Mouse (Mus musculus) embryo, embryonic 9.5 days (tissue): Measurements from ENCODE around the gene Tbx10.
"Not testable (repeated sequence)": the region's sequence is repeated elsewhere in the genome, so short reads cannot be mapped to it uniquely, and the experiment has no call there.

Source experiments
- DNase-seq: peaks from one replicate; pipeline ENCODE4 v3.0.0-alpha.2; 2017; ENCODE audit errors: extremely low spot score

Gene Tbx10

GRCm38 (mm10) chr19:4003641-4004040 lies 11.1 kb downstream of the Tbx10 start:
- DNase-seq = no peak

GRCm38 (mm10) chr19:4004331-4004730 lies 11.8 kb downstream of the Tbx10 start:
- no peak for DNase-seq

- DNase-seq = no peak
Measured at GRCm38 (mm10) chr19:4005091-4005490, 12.5 kb downstream of the Tbx10 start.

- no peak for DNase-seq
Measured at GRCm38 (mm10) chr19:4005971-4006370, 13.4 kb downstream of the Tbx10 start.

- no peak for DNase-seq
Measured at GRCm38 (mm10) chr19:4011086-4011485, 18.5 kb downstream of the Tbx10 start.

GRCm38 (mm10) chr19:4012432-4013022 lies 20.0 kb downstream of the Tbx10 start, which contains the start of gene Ndufv1:
Gene Ndufv1 (minus strand): TSS chr19:4012806.
- peak; percentile 95 for DNase-seq

- DNase-seq = no peak
Measured at GRCm38 (mm10) chr19:4013066-4013465, 20.5 kb downstream of the Tbx10 start.

- no peak for DNase-seq
Measured at GRCm38 (mm10) chr19:4014802-4015201, 22.2 kb downstream of the Tbx10 start.

- no peak for DNase-seq
Measured at GRCm38 (mm10) chr19:4015635-4016034, 23.1 kb downstream of the Tbx10 start.

GRCm38 (mm10) chr19:4017921-4018587 lies 25.5 kb downstream of the Tbx10 start:
- no peak for DNase-seq

GRCm38 (mm10) chr19:4018743-4019583 lies 26.4 kb downstream of the Tbx10 start:
- peak; percentile 77 for DNase-seq

- DNase-seq = no peak
Measured at GRCm38 (mm10) chr19:4023185-4023584, 30.6 kb downstream of the Tbx10 start.

GRCm38 (mm10) chr19:4027576-4027975 lies 35.0 kb downstream of the Tbx10 start:
- no peak for DNase-seq

- no peak for DNase-seq
Measured at GRCm38 (mm10) chr19:4032668-4033067, 40.1 kb downstream of the Tbx10 start.

- no peak for DNase-seq
Measured at GRCm38 (mm10) chr19:4033298-4033697, 40.7 kb downstream of the Tbx10 start.

- no peak for DNase-seq
Measured at GRCm38 (mm10) chr19:4033742-4034141, 41.2 kb downstream of the Tbx10 start.

GRCm38 (mm10) chr19:4036327-4037045 lies 43.9 kb downstream of the Tbx10 start:
- DNase-seq = no peak

GRCm38 (mm10) chr19:4037154-4037787 lies 44.7 kb downstream of the Tbx10 start:
- DNase-seq = not testable (repeated sequence)

GRCm38 (mm10) chr19:4037788-4038232 lies 45.3 kb downstream of the Tbx10 start, which contains the start of gene Gstp1:
Gene Gstp1 (minus strand): TSS chr19:4037985.
- peak; percentile 84 for DNase-seq

- not testable (repeated sequence) for DNase-seq
Measured at GRCm38 (mm10) chr19:4040941-4041340, 48.4 kb downstream of the Tbx10 start.

GRCm38 (mm10) chr19:4041500-4041899 lies 48.9 kb downstream of the Tbx10 start:
- DNase-seq = not testable (repeated sequence)
